Mouse (Mus musculus) midbrain, postnatal 0 days (tissue): ENCODE data around the gene Sipa1. TPM values are rescaled to one million over a fixed set of nuclear protein-coding genes. Genes with fewer than 3 reads are reported as not detected.
A peak's percentile ranks its signal among the peaks of the same experiment; 100 is the strongest.

Experiments used
- ATAC-seq: fragments of 200-750 bp; cut with Nextera tagmentation; 2 replicates; pipeline ENCODE4 v1.8.0; 2017; ENCODE audit warnings: moderate number of reproducible peaks, mild to moderate bottlenecking, moderate TSS enrichment, moderate library complexity; ENCODE audit not compliant: low FRiP score
- DNase-seq: peaks from one replicate; pipeline ENCODE4 v3.0.0-alpha.2; 2015; ENCODE audit warnings: low spot score
- H3K27ac ChIP-seq: fragments of 300-500 bp; sonication (generic); 2 replicates; pipeline ENCODE4 v1.5.1; 2014; ENCODE audit warnings: low read depth, mild to moderate bottlenecking, low read length, mixed read lengths
- H3K27me3 ChIP-seq: fragments of 300-500 bp; sonication (generic); 2 replicates; pipeline ENCODE4 v1.6.1; 2014; ENCODE audit warnings: low read length, control low read depth, mixed read lengths; ENCODE audit not compliant: insufficient read depth
- H3K36me3 ChIP-seq: fragments of 300-500 bp; sonication (generic); 2 replicates; pipeline ENCODE4 v1.6.1; 2014; ENCODE audit warnings: low read length, control low read depth, mixed read lengths; ENCODE audit not compliant: insufficient read depth
- H3K4me1 ChIP-seq: fragments of 300-500 bp; sonication (generic); 2 replicates; pipeline ENCODE4 v1.6.1; 2014; ENCODE audit warnings: mild to moderate bottlenecking, control low read depth, antibody characterized with exemption, low read length, mixed read lengths; ENCODE audit not compliant: insufficient read depth
- H3K4me2 ChIP-seq: fragments of 300-500 bp; sonication (generic); 2 replicates; pipeline ENCODE4 v1.6.1; 2014; ENCODE audit warnings: low read depth, mild to moderate bottlenecking, low read length, mixed read lengths; ENCODE audit not compliant: poor library complexity, severe bottlenecking
- H3K4me3 ChIP-seq: fragments of 300-500 bp; sonication (generic); 2 replicates; pipeline ENCODE4 v1.5.1; 2014; ENCODE audit warnings: low read depth, mild to moderate bottlenecking, low read length, moderate library complexity
- H3K9ac ChIP-seq: fragments of 300-500 bp; sonication (generic); replicated peaks from 2 replicates; pipeline ENCODE4 v1.6.1; 2014; ENCODE audit warnings: mild to moderate bottlenecking, low read length, moderate library complexity, mixed read lengths; ENCODE audit not compliant: poor library complexity, severe bottlenecking
- H3K9me3 ChIP-seq: fragments of 300-500 bp; sonication (generic); 2 replicates; pipeline ENCODE4 v1.6.1; 2016; ENCODE audit warnings: low read length, control low read depth
- CTCF ChIP-seq: IDR thresholded peaks from 2 replicates; pipeline ENCODE4 v1.5.1; 2016; ENCODE audit warnings: antibody characterized with exemption, mild to moderate bottlenecking
- WGBS: fragments of 180-500 bp; shearing (Covaris S2); extraction: QIAGEN DNeasy Blood & Tissue Kit; methylation state at CpG from one replicate; pipeline ENCODE4 v1.1.7; 2014; 5-methylcytosine and 5-hydroxymethylcytosine counted together
- polyA plus RNA-seq: library from polyadenylated mRNA; unstranded; fragments of >200 nt; fragmentation: Nextera tagmentation; extraction: Ambion mirVana; gene quantifications from 2 replicates; pipeline ENCODE4 v1.2.1, GENCODE M21; 2015
- total RNA-seq: library from RNA; depleted of rRNA; stranded (reverse); fragments of >200 nt; gene quantifications from 2 replicates; pipeline ENCODE4 v1.2.3, GENCODE M21; 2014

The Sipa1 gene
- total and polyA plus RNA-seq, 2 experiments from 2014 or later = 18.1 to 26.1 TPM

- H3K27ac ChIP-seq = peak overlapping the region; percentile 38
- ATAC-seq = no peak
- 65% methylated on average over 10 of the region's 10 CpGs for WGBS
- TF ChIP-seq CTCF = no peak
- H3K4me1 ChIP-seq = peaks cover 14% of the 10 kb centered on the region
- peak overlapping the region; percentile 100 for H3K4me2 ChIP-seq
- peaks cover 30% of the 10 kb centered on the region for H3K36me3 ChIP-seq
- H3K9me3 ChIP-seq = no peaks in the 10 kb centered on the region
- H3K9ac ChIP-seq = peak overlapping the region; percentile 54
- DNase-seq = no peak
- H3K27me3 ChIP-seq = no peaks in the 10 kb centered on the region
- H3K4me3 ChIP-seq = no peak overlapping the region
Observed at GRCm38 (mm10) chr19:5692086-5692912, 28.8 kb upstream of the Sipa1 start.

- DNase-seq = no peak
- Histone ChIP-seq H3K4me2 (peak overlapping the region; percentile 100; the same call in 1 of the 2 replicates), H3K36me3 (peaks cover 29% of the 10 kb centered on the region), H3K27me3 (no peaks in the 10 kb centered on the region), H3K9me3 (no peaks in the 10 kb centered on the region), H3K4me1 (peaks cover 16% of the 10 kb centered on the region), H3K4me3 (0 out of 2 replicates have a peak overlapping the region, but pooled peaks have one; percentile 6), H3K27ac (peak overlapping the region; percentile 38), H3K9ac (peak overlapping the region; percentile 20; the same call in 1 of the 2 replicates)
- TF ChIP-seq CTCF = no peak
- no peak for ATAC-seq
- WGBS = 93% methylated on average over 5 of the region's 5 CpGs
Observed at GRCm38 (mm10) chr19:5691601-5692000, 28.1 kb upstream of the Sipa1 start.

DNA sequence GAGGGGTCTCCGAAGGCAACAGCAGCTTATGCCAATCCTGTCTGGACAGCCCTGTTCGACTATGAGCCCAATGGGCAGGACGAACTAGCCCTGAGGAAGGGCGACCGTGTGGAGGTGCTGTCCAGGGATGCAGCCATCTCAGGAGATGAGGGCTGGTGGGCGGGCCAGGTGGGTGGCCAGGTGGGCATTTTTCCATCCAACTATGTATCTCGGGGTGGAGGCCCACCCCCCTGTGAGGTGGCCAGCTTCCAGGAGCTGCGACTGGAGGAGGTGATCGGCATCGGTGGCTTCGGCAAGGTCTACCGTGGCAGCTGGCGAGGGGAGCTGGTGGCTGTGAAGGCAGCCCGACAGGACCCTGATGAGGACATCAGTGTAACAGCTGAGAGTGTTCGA is 26.8 kb upstream of the Sipa1 start:
- Histone ChIP-seq H3K9ac (peak overlapping the region; percentile 84), H3K4me2 (peak overlapping the region; percentile 100), H3K36me3 (peaks cover 30% of the 10 kb centered on the region), H3K9me3 (no peaks in the 10 kb centered on the region), H3K4me1 (peaks cover 16% of the 10 kb centered on the region), H3K4me3 (peak overlapping the region; percentile 92), H3K27ac (peak overlapping the region; percentile 76; the same call in 1 of the 2 replicates), H3K27me3 (no peaks in the 10 kb centered on the region)
- no peak for DNase-seq
- no peak for ATAC-seq
- WGBS = 72% methylated on average over 15 of the region's 15 CpGs
- TF ChIP-seq CTCF = no peak

- peak overlapping the region; percentile 84 for H3K9ac ChIP-seq
- TF ChIP-seq CTCF = no peak; the same call in 1 of the 2 replicates
- 0 out of 2 replicates have a peak, but pooled peaks have one; percentile 21 for ATAC-seq
- H3K4me1 ChIP-seq = peaks cover 16% of the 10 kb centered on the region
- no peaks in the 10 kb centered on the region for H3K27me3 ChIP-seq
- 12% methylated on average over 42 of the region's 42 CpGs for WGBS
- peak overlapping the region; percentile 100 for H3K4me2 ChIP-seq
- peak overlapping the region; percentile 76 for H3K27ac ChIP-seq
- H3K36me3 ChIP-seq = peaks cover 30% of the 10 kb centered on the region
- peak; percentile 72 for DNase-seq
- H3K9me3 ChIP-seq = no peaks in the 10 kb centered on the region
- peak overlapping the region; percentile 92 for H3K4me3 ChIP-seq
Observed at GRCm38 (mm10) chr19:5689565-5690342, 26.2 kb upstream of the Sipa1 start.

- Histone ChIP-seq H3K36me3 (peaks cover 35% of the 10 kb centered on the region), H3K4me2 (peak overlapping the region; percentile 100), H3K27me3 (no peaks in the 10 kb centered on the region), H3K27ac (peak overlapping the region; percentile 76), H3K4me1 (peaks cover 16% of the 10 kb centered on the region), H3K9ac (peak overlapping the region; percentile 84), H3K9me3 (no peaks in the 10 kb centered on the region), H3K4me3 (peak overlapping the region; percentile 92)
- no peak for DNase-seq
- ATAC-seq = no peak
- WGBS = under 1% methylated on average over 7 of the region's 7 CpGs
- TF ChIP-seq CTCF = no peak
Observed at GRCm38 (mm10) chr19:5689088-5689428, 25.6 kb upstream of the Sipa1 start.
